Mouse (Mus musculus): ENCODE measurements at regions not wholly inside any gene's neighbourhood (a gene's known extent, or its start where the extent isn't known, plus 50 kb on each side); places are given as distances from the start of the nearest gene placed in this dataset.

- TF ChIP-seq POLR2A (IDR thresholded peaks at IDR 0.05; ENCODE audit: borderline replicate concordance, insufficient read depth, low read length): no peak
- no peak for TF ChIP-seq CTCF (IDR thresholded peaks at IDR 0.05; ENCODE audit: borderline replicate concordance, insufficient read depth, low read depth, low read length)
Measured at GRCm38 (mm10) chr4:131590136-131590535, 248.0 kb downstream of the Ptpru start.

Data from cerebellum, adult 2 months (tissue).